Mouse (Mus musculus) G1E (cell line): Measurements from ENCODE around the gene Fgfr2.

Source experiments
- CTCF ChIP-seq: IDR thresholded peaks from 2 replicates; pipeline ENCODE4 v1.5.1; 2012; ENCODE audit warnings: low read depth, low read length, inconsistent platforms, mixed read lengths
- GATA1 ChIP-seq: IDR thresholded peaks from 2 replicates; pipeline ENCODE4 v1.6.1; 2012; ENCODE audit warnings: borderline replicate concordance, low read length, inconsistent platforms, mixed read lengths

DNA sequence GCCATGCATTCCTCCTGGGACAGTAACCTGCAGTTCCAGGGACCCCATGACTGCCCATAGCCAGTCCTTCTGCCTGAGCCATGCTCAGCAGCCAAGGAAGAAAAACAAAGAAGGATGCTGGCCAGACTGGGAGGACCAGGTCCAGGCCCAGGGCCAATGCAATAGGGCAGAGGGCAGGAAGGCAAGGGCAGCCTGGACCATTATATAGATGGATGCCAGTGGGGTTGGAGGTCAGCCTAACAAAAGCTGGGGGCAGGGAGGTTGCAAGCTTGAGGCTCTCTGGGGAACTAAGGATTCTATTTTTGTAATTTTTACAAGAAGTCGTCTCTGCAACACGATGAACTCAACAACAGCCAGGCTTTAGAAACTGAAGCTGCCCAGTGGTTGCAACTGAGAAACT lies 890.2 kb downstream of the Fgfr2 start:
- no peak for TF ChIP-seq CTCF
- TF ChIP-seq GATA1 = no peak
